Mouse (Mus musculus): Measurements from ENCODE around the gene Gm4952. TPM values are rescaled to one million over a fixed set of nuclear protein-coding genes. Genes with fewer than 3 reads are reported as not detected.

Gene Gm4952
- polyA plus RNA-seq, 1 experiment from 2014 or later = not detected

- 13% methylated on average over 23 of the region's 23 CpGs for WGBS
- Histone ChIP-seq H3K4me3 (ENCODE audit: low read depth, low read length) (peak overlapping the region; percentile 54), H3K4me1 (ENCODE audit: insufficient read depth, low read depth, low read length) (peaks cover 4% of the 10 kb centered on the region; the same call in 1 of the 2 replicates), H3K4me2 (replicated peaks; ENCODE audit: low read depth, low read length) (peak overlapping the region; percentile 100), H3K9me3 (ENCODE audit: low read length) (no peaks in the 10 kb centered on the region), H3K27ac (ENCODE audit: low read length) (no peak overlapping the region), H3K36me3 (ENCODE audit: insufficient read depth, low read length) (no peaks in the 10 kb centered on the region), H3K9ac (replicated peaks; ENCODE audit: low read depth) (peak overlapping the region; percentile 29; the same call in 1 of the 2 replicates), H3K27me3 (replicated peaks; ENCODE audit: insufficient read depth, low read length) (no peaks in the 10 kb centered on the region)
- DNase-seq (ENCODE audit: low spot score) (peak; percentile 15), ATAC-seq (peak; percentile 22)
- TF ChIP-seq EP300 (IDR thresholded peaks at IDR 0.05) = no peak
Measured at GRCm38 (mm10) chr19:12596290-12597072, 3.3 kb upstream of the Gm4952 start.

- ATAC-seq = no peak
- no peaks in the 10 kb centered on the region for H3K36me3 ChIP-seq (ENCODE audit: insufficient read depth, low read length)
Measured at GRCm38 (mm10) chr19:12597073-12597405, 2.7 kb upstream of the Gm4952 start.

GRCm38 (mm10) chr19:12598674-12599073 is 1.1 kb upstream of the Gm4952 start:
- ATAC-seq = no peak

More at GRCm38 (mm10) chr19:12597073-12597405, 2.7 kb upstream of the Gm4952 start:
- H3K27me3 ChIP-seq (replicated peaks; ENCODE audit: insufficient read depth, low read length) = no peaks in the 10 kb centered on the region
- WGBS = 40% methylated on average over 3 of the region's 3 CpGs
- TF ChIP-seq EP300 (IDR thresholded peaks at IDR 0.05) (no peak), CTCF (IDR thresholded peaks at IDR 0.05) (no peak)
- no peak overlapping the region for H3K4me3 ChIP-seq (ENCODE audit: low read depth, low read length)
- H3K4me2 ChIP-seq (replicated peaks; ENCODE audit: low read depth, low read length) = no peak overlapping the region; the same call in 1 of the 2 replicates
- H3K27ac ChIP-seq (ENCODE audit: low read length) = no peak overlapping the region
- H3K9ac ChIP-seq (replicated peaks; ENCODE audit: low read depth) = no peak overlapping the region
- peaks cover 4% of the 10 kb centered on the region; the same call in 1 of the 2 replicates for H3K4me1 ChIP-seq (ENCODE audit: insufficient read depth, low read depth, low read length)
- H3K9me3 ChIP-seq (ENCODE audit: low read length) = no peaks in the 10 kb centered on the region
- DNase-seq (ENCODE audit: low spot score) = peak; percentile 11

GRCm38 (mm10) chr19:12600684-12601480 is 1.1 kb downstream of the Gm4952 start:
- WGBS = 13% methylated on average over 2 of the region's 2 CpGs
- H3K27ac ChIP-seq (ENCODE audit: low read length) = no peak overlapping the region
- no peak overlapping the region for H3K4me3 ChIP-seq (ENCODE audit: low read depth, low read length)
- H3K9me3 ChIP-seq (ENCODE audit: low read length) = no peaks in the 10 kb centered on the region
- no peak for TF ChIP-seq CTCF (IDR thresholded peaks at IDR 0.05)
- TF ChIP-seq EP300 (IDR thresholded peaks at IDR 0.05) = no peak
- H3K4me2 ChIP-seq (replicated peaks; ENCODE audit: low read depth, low read length) = no peak overlapping the region
- H3K4me1 ChIP-seq (ENCODE audit: insufficient read depth, low read depth, low read length) = peaks cover 4% of the 10 kb centered on the region; the same call in 1 of the 2 replicates
- H3K36me3 ChIP-seq (ENCODE audit: insufficient read depth, low read length) = no peaks in the 10 kb centered on the region
- no peak overlapping the region for H3K9ac ChIP-seq (replicated peaks; ENCODE audit: low read depth)
- DNase-seq (ENCODE audit: low spot score) = no peak
- no peaks in the 10 kb centered on the region for H3K27me3 ChIP-seq (replicated peaks; ENCODE audit: insufficient read depth, low read length)
- no peak for ATAC-seq

More at GRCm38 (mm10) chr19:12598674-12599073, 1.1 kb upstream of the Gm4952 start:
- Histone ChIP-seq H3K4me3 (ENCODE audit: low read depth, low read length) (no peak overlapping the region), H3K9me3 (ENCODE audit: low read length) (no peaks in the 10 kb centered on the region), H3K36me3 (ENCODE audit: insufficient read depth, low read length) (no peaks in the 10 kb centered on the region), H3K4me2 (replicated peaks; ENCODE audit: low read depth, low read length) (no peak overlapping the region), H3K27me3 (replicated peaks; ENCODE audit: insufficient read depth, low read length) (no peaks in the 10 kb centered on the region), H3K27ac (ENCODE audit: low read length) (no peak overlapping the region), H3K9ac (replicated peaks; ENCODE audit: low read depth) (no peak overlapping the region), H3K4me1 (ENCODE audit: insufficient read depth, low read depth, low read length) (peaks cover 4% of the 10 kb centered on the region; the same call in 1 of the 2 replicates)
- 36% methylated on average over 3 of the region's 3 CpGs for WGBS
- TF ChIP-seq EP300 (IDR thresholded peaks at IDR 0.05) (no peak), CTCF (IDR thresholded peaks at IDR 0.05) (no peak)
- no peak for DNase-seq (ENCODE audit: low spot score)

- no peak overlapping the region for H3K9ac ChIP-seq (replicated peaks; ENCODE audit: low read depth)
- H3K27me3 ChIP-seq (replicated peaks; ENCODE audit: insufficient read depth, low read length) = no peaks in the 10 kb centered on the region
- TF ChIP-seq CTCF (IDR thresholded peaks at IDR 0.05) (no peak), EP300 (IDR thresholded peaks at IDR 0.05) (no peak)
- H3K4me2 ChIP-seq (replicated peaks; ENCODE audit: low read depth, low read length) = no peak overlapping the region
- no peak overlapping the region for H3K27ac ChIP-seq (ENCODE audit: low read length)
- no peak overlapping the region for H3K4me3 ChIP-seq (ENCODE audit: low read depth, low read length)
- no peaks in the 10 kb centered on the region for H3K36me3 ChIP-seq (ENCODE audit: insufficient read depth, low read length)
- no peaks in the 10 kb centered on the region for H3K4me1 ChIP-seq (ENCODE audit: insufficient read depth, low read depth, low read length)
- no peak for DNase-seq (ENCODE audit: low spot score)
- no peaks in the 10 kb centered on the region for H3K9me3 ChIP-seq (ENCODE audit: low read length)
- no peak for ATAC-seq
Measured at GRCm38 (mm10) chr19:12608336-12608735, 8.6 kb downstream of the Gm4952 start.

- ATAC-seq = no peak
- 74% methylated on average over 1 of the region's 1 CpGs for WGBS
Measured at GRCm38 (mm10) chr19:12613646-12614045, 13.9 kb downstream of the Gm4952 start.

More at GRCm38 (mm10) chr19:12613646-12614045, 13.9 kb downstream of the Gm4952 start:
- Histone ChIP-seq H3K36me3 (ENCODE audit: insufficient read depth, low read length) (no peaks in the 10 kb centered on the region), H3K4me3 (ENCODE audit: low read depth, low read length) (no peak overlapping the region), H3K27ac (ENCODE audit: low read length) (no peak overlapping the region), H3K4me1 (ENCODE audit: insufficient read depth, low read depth, low read length) (no peaks in the 10 kb centered on the region), H3K4me2 (replicated peaks; ENCODE audit: low read depth, low read length) (no peak overlapping the region), H3K27me3 (replicated peaks; ENCODE audit: insufficient read depth, low read length) (no peaks in the 10 kb centered on the region), H3K9me3 (ENCODE audit: low read length) (no peaks in the 10 kb centered on the region), H3K9ac (replicated peaks; ENCODE audit: low read depth) (no peak overlapping the region)
- DNase-seq (ENCODE audit: low spot score) = no peak
- TF ChIP-seq CTCF (IDR thresholded peaks at IDR 0.05) = no peak
- no peak for TF ChIP-seq EP300 (IDR thresholded peaks at IDR 0.05)

Data from lung, postnatal 0 days (tissue).